Mouse (Mus musculus) MEL (cell line): Measurements from ENCODE around the gene Sept9.

Experiments used
- CHD2 ChIP-seq: IDR thresholded peaks from 2 replicates; pipeline ENCODE4 v1.6.1; 2011; ENCODE audit warnings: low read length, improper control_type of control experiment
- CTCF ChIP-seq, 3 experiments: IDR thresholded peaks in 2 of 3; conservative IDR thresholded peaks in 1 of 3; 2 replicates each; pipeline ENCODE4 v1.5.1; 2011 to 2012; ENCODE audit warnings: low read length in 3 of 3, low read depth in 2 of 3, mild to moderate bottlenecking in 2 of 3, improper control_type of control experiment in 1 of 3, inconsistent platforms in 1 of 3, mixed read lengths in 1 of 3, moderate library complexity in 1 of 3; ENCODE audit not compliant: control insufficient read depth in 1 of 3, insufficient read depth in 1 of 3, poor library complexity in 1 of 3, severe bottlenecking in 1 of 3
- ELF1 ChIP-seq: IDR thresholded peaks from 2 replicates; pipeline ENCODE4 v1.6.1; 2014; ENCODE audit warnings: low read depth, mild to moderate bottlenecking, inconsistent platforms, low read length, improper control_type of control experiment, moderate library complexity
- GABPA ChIP-seq: IDR thresholded peaks from 2 replicates; pipeline ENCODE4 v1.6.1; 2012; ENCODE audit warnings: low read depth, mild to moderate bottlenecking, inconsistent platforms, low read length, improper control_type of control experiment, moderate library complexity
- GATA1 ChIP-seq: IDR thresholded peaks from 2 replicates; pipeline ENCODE4 v1.6.1; 2011; ENCODE audit warnings: low read depth, low read length, improper control_type of control experiment
- MYB ChIP-seq: IDR thresholded peaks from 2 replicates; pipeline ENCODE4 v1.6.1; 2011; ENCODE audit warnings: mild to moderate bottlenecking, low read depth, low read length, improper control_type of control experiment
- POLR2A ChIP-seq, 2 experiments: IDR thresholded peaks; 2 replicates each; pipeline ENCODE4 v1.6.1; 2011 to 2012; ENCODE audit warnings: low read length in 2 of 2, mild to moderate bottlenecking in 2 of 2, control low read depth in 1 of 2, improper control_type of control experiment in 1 of 2, low read depth in 1 of 2, moderate library complexity in 1 of 2; ENCODE audit not compliant: control insufficient read depth in 1 of 2, insufficient read depth in 1 of 2, poor library complexity in 1 of 2
- POLR2AphosphoS2 ChIP-seq: IDR thresholded peaks from 2 replicates; pipeline ENCODE4 v1.6.1; 2011; ENCODE audit warnings: low read length, improper control_type of control experiment
- POLR2AphosphoS5 ChIP-seq: IDR thresholded peaks from 2 replicates; pipeline ENCODE4 v1.6.1; 2012; ENCODE audit warnings: low read depth, borderline replicate concordance, mild to moderate bottlenecking, inconsistent platforms, low read length, moderate library complexity, mixed read lengths
- RCOR1 ChIP-seq: IDR thresholded peaks from 2 replicates; pipeline ENCODE4 v1.6.1; 2012; ENCODE audit warnings: low read depth, mild to moderate bottlenecking, inconsistent platforms, low read length, improper control_type of control experiment
- TAL1 ChIP-seq: IDR thresholded peaks from 2 replicates; pipeline ENCODE4 v1.6.1; 2012; ENCODE audit warnings: mild to moderate bottlenecking, inconsistent platforms, low read length, moderate library complexity, mixed read lengths
- USF1 ChIP-seq: IDR thresholded peaks from 2 replicates; pipeline ENCODE4 v1.6.1; 2014; ENCODE audit warnings: low read depth, mild to moderate bottlenecking, inconsistent platforms, low read length, improper control_type of control experiment, moderate library complexity
- USF2 ChIP-seq, 2 experiments: IDR thresholded peaks; 2 replicates each; pipeline ENCODE4 v1.6.1; 2011 to 2012; ENCODE audit warnings: improper control_type of control experiment in 2 of 2, low read length in 2 of 2, borderline replicate concordance in 1 of 2, inconsistent platforms in 1 of 2, low read depth in 1 of 2, mild to moderate bottlenecking in 1 of 2; ENCODE audit not compliant: insufficient read depth in 1 of 2

- TF ChIP-seq CHD2 (no peak), CTCF (IDR thresholded peaks at IDR 0.05 in 2 of 3, conservative IDR thresholded peaks at IDR 0.05 in 1 of 3; ENCODE audit: control insufficient read depth in 1 of 3, insufficient read depth in 1 of 3, low read depth in 2 of 3, low read length in 3 of 3, poor library complexity in 1 of 3, severe bottlenecking in 1 of 3) (no peak), MYB (no peak), ELF1 (no peak), USF2 (IDR thresholded peaks at IDR 0.05; ENCODE audit: borderline replicate concordance in 1 of 2, insufficient read depth in 1 of 2, low read depth in 1 of 2, low read length in 2 of 2) (no peak), POLR2AphosphoS2 (no peak), POLR2A (IDR thresholded peaks at IDR 0.05; ENCODE audit: control insufficient read depth in 1 of 2, insufficient read depth in 1 of 2, low read depth in 1 of 2, low read length in 2 of 2, poor library complexity in 1 of 2) (no peak), POLR2AphosphoS5 (no peak), USF1 (no peak), TAL1 (no peak), GABPA (no peak), GATA1 (no peak), RCOR1 (no peak)
Measured at GRCm38 (mm10) chr11:117312028-117312901, 112.8 kb downstream of the Sept9 start.
